Mouse (Mus musculus): ENCODE data around the gene Shmt2. TPM values are rescaled to one million over a fixed set of nuclear protein-coding genes. Genes with fewer than 3 reads are reported as not detected.

Gene Shmt2
- polyA plus RNA-seq, 1 experiment = 57.7 TPM

DNA sequence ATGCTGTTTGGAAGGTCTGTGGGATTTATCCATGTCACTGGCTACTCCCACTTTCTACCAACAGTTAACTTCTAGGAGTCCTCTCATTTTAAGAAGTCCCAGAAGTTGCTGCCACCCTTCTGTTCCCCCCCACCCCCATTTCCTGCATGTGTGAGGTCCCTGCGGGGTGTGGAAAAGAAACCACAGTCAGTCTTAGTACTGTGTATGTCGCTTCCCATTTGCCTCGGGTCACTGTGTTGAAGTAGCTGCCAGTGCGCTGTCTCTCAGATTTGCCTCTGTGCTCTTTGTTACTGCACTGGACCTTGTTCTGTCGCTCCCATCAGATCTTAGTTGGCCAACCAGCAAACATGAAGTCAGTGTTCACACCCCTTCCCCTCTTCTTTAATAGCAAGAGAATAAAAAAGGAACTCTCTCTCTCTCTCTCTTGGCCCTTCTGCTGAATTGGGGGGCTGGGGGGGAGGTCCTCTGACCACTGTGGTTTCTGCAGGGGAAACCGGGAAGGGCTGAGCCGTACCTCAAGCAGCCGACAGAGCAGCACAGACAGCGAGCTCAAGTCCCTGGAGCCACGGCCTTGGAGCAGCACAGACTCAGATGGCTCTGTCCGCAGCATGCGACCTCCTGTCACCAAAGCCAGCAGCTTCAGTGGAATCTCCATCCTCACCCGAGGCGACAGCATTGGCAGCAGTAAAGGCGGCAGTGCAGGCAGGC is 50.8 kb downstream of the Shmt2 start:
- 54% methylated on average over 15 of the region's 15 CpGs for WGBS
- H3K4me3 ChIP-seq (replicated peaks; ENCODE audit: extremely low read depth, low read depth, low read length) = no peak overlapping the region
- no peak for TF ChIP-seq CTCF (IDR thresholded peaks at IDR 0.05; ENCODE audit: insufficient read depth, low read length)
- no peak for TF ChIP-seq POLR2A (IDR thresholded peaks at IDR 0.05; ENCODE audit: borderline replicate concordance, extremely low read depth, low read depth, low read length)
- no peak for DNase-seq
- no peaks in the 10 kb centered on the region for H3K4me1 ChIP-seq (ENCODE audit: control insufficient read depth, insufficient read depth, low read length)

Other genes with a start within 250 kb of the Shmt2 start
- 52.2 and 57.6 TPM in 2 replicates for gene Mbd6, start 233.4 kb downstream of the Shmt2 start, polyA plus RNA-seq (2012; rRNA removed)
- gene Mars, start 210.7 kb downstream of the Shmt2 start, polyA plus RNA-seq (2012; rRNA removed) = 35.4 and 36.9 TPM in 2 replicates
- gene Arhgap9, start 200.5 kb downstream of the Shmt2 start, polyA plus RNA-seq (2012; rRNA removed) = 18.2 and 19.2 TPM in 2 replicates
- gene Gli1, start 180.5 kb downstream of the Shmt2 start, polyA plus RNA-seq (2012; rRNA removed) = 11.1 and 11.2 TPM in 2 replicates
- 0.02 TPM in 1 of 2 replicates, not detected in the other for gene Inhbe, start 168.0 kb downstream of the Shmt2 start, polyA plus RNA-seq (2012; rRNA removed)
- gene Inhbc, start 152.0 kb downstream of the Shmt2 start, polyA plus RNA-seq (2012; rRNA removed) = not detected in 2 replicates
- gene R3hdm2, start 142.1 kb downstream of the Shmt2 start, polyA plus RNA-seq (2012; rRNA removed) = 90.3 and 129 TPM in 2 replicates
- gene Stac3, start 20.8 kb downstream of the Shmt2 start, polyA plus RNA-seq (2012; rRNA removed) = 1.5 and 5.8 TPM in 2 replicates
- 107 and 124 TPM in 2 replicates for gene Ndufa4l2, start 7.5 kb downstream of the Shmt2 start, polyA plus RNA-seq (2012; rRNA removed)
- gene Nxph4, start 12.1 kb upstream of the Shmt2 start, polyA plus RNA-seq (2012; rRNA removed) = 0.23 and 0.24 TPM in 2 replicates
- 215 and 248 TPM in 2 replicates for gene Lrp1, start 98.7 kb upstream of the Shmt2 start, polyA plus RNA-seq (2012; rRNA removed)
- 92.3 and 123 TPM in 2 replicates for gene Stat6, start 120.5 kb upstream of the Shmt2 start, polyA plus RNA-seq (2012; rRNA removed)
- gene Nemp1, start 144.5 kb upstream of the Shmt2 start, polyA plus RNA-seq (2012; rRNA removed) = 2.7 and 3.6 TPM in 2 replicates
- gene Nab2, start 146.1 kb upstream of the Shmt2 start, polyA plus RNA-seq (2012; rRNA removed) = 32.8 and 35.1 TPM in 2 replicates
- 0.11 and 0.77 TPM in 2 replicates for gene Myo1a, start 182.7 kb upstream of the Shmt2 start, polyA plus RNA-seq (2012; rRNA removed)
- not detected in 2 replicates for gene Tac2, start 202.0 kb upstream of the Shmt2 start, polyA plus RNA-seq (2012; rRNA removed)
- gene Zbtb39, start 217.1 kb upstream of the Shmt2 start, polyA plus RNA-seq (2012; rRNA removed) = 8.7 and 10.5 TPM in 2 replicates
- gene Gpr182, start 229.3 kb upstream of the Shmt2 start, polyA plus RNA-seq (2012; rRNA removed) = 31.1 and 51.3 TPM in 2 replicates
- 0.05 and 0.11 TPM in 2 replicates for gene Rdh1, start 237.3 kb upstream of the Shmt2 start, polyA plus RNA-seq (2012; rRNA removed)
- gene Rdh16f1, start 237.3 kb upstream of the Shmt2 start, polyA plus RNA-seq (2012; rRNA removed) = 0.07 and 0.14 TPM in 2 replicates